Mouse (Mus musculus): ENCODE measurements around the gene Dennd1a. TPM values are rescaled to one million over a fixed set of nuclear protein-coding genes. Genes with fewer than 3 reads are reported as not detected.

The Dennd1a gene
- total and polyA plus RNA-seq, 2 experiments from 2014 or later: 16.7 to 52.1 TPM

DNA sequence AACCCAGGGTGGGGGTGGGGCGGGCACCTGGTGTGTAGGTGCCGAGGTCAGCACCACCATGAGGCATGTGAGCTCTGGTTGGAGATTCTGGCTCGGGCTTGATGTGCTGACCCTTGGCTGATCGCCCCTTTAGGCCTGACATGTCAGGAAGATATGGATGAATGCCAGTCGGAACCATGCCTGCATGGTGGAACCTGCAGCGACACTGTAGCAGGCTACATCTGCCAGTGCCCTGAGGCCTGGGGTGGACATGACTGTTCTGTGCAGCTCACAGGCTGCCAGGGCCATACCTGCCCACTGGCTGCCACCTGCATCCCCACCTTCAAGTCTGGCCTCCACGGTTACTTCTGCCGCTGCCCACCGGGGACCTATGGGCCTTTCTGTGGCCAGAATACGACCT, 497.2 kb downstream of the Dennd1a start:
- WGBS: 89% methylated on average over 10 of the region's 10 CpGs
- DNase-seq (no peak), ATAC-seq (no peak)
- no peak overlapping the region for H3K4me2 ChIP-seq (ENCODE audit: low read depth)
- H3K4me1 ChIP-seq (ENCODE audit: insufficient read depth): 0 out of 2 replicates have a peak, but pooled peaks cover 4% of the 10 kb centered on the region
- no peaks in the 10 kb centered on the region for H3K36me3 ChIP-seq (ENCODE audit: insufficient read depth)
- H3K27ac ChIP-seq (ENCODE audit: low read depth, low read length): no peak overlapping the region
- no peaks in the 10 kb centered on the region for H3K9me3 ChIP-seq (ENCODE audit: low read length)
- no peak overlapping the region for H3K9ac ChIP-seq
- H3K4me3 ChIP-seq (ENCODE audit: low read depth, low read length): no peak overlapping the region
- no peak for TF ChIP-seq CTCF (IDR thresholded peaks at IDR 0.05; ENCODE audit: low read depth)
- no peaks in the 10 kb centered on the region for H3K27me3 ChIP-seq (ENCODE audit: insufficient read depth, low read length)

- no peak for DNase-seq
- Histone ChIP-seq H3K27ac (ENCODE audit: low read depth, low read length) (no peak overlapping the region), H3K9me3 (ENCODE audit: low read length) (no peaks in the 10 kb centered on the region), H3K4me3 (ENCODE audit: low read depth, low read length) (no peak overlapping the region), H3K4me1 (ENCODE audit: insufficient read depth) (0 out of 2 replicates have a peak, but pooled peaks cover 4% of the 10 kb centered on the region), H3K4me2 (ENCODE audit: low read depth) (no peak overlapping the region), H3K9ac (no peak overlapping the region), H3K36me3 (ENCODE audit: insufficient read depth) (no peaks in the 10 kb centered on the region), H3K27me3 (ENCODE audit: insufficient read depth, low read length) (no peaks in the 10 kb centered on the region)
- WGBS: 79% methylated on average over 5 of the region's 5 CpGs
- no peak for ATAC-seq
- TF ChIP-seq CTCF (IDR thresholded peaks at IDR 0.05; ENCODE audit: low read depth): no peak
These were observed 498.2 kb downstream of the Dennd1a start for GRCm38 (mm10) chr2:37789029-37789428.

DNA sequence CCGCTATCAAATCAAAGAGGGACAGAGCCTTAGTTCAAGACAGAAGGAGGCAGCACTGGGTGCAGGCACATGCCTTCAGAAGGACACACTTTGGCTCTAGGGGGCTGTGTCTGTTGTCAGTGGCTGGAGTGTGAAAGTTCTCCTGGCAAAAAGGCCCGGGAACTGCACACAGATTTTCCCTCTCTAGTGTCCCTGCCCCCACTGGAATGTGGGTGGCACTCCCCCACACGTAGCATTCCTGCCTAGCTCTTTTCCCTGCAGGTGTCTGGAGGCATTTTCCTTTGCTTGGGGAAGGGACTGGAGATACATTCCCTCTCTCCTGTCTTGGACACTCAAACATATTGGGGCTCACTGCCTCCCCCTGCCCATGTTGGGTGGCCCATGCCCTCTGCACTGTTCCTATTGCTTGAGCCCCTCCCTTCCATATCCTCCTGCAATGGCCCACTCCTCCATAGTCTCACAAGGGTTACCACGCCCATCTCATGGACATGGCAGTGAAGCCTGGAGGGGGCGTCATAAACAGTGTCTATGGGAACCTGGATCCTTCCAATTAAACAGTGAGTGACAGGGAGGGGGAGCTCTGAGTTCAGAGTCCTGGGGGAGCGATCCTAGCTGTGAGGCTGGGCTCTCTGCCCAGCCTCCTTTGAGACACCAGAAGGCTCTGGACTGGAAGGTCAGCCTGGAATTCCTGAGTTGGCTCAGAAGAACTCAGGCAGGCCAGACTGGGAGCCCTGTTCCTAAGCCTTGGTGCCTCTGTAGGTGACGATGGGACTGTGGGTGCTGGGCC, 498.8 kb downstream of the Dennd1a start:
- Histone ChIP-seq H3K27ac (ENCODE audit: low read depth, low read length) (no peak overlapping the region), H3K4me3 (ENCODE audit: low read depth, low read length) (no peak overlapping the region), H3K4me1 (ENCODE audit: insufficient read depth) (0 out of 2 replicates have a peak, but pooled peaks cover 4% of the 10 kb centered on the region), H3K36me3 (ENCODE audit: insufficient read depth) (no peaks in the 10 kb centered on the region), H3K9ac (no peak overlapping the region), H3K4me2 (ENCODE audit: low read depth) (no peak overlapping the region), H3K9me3 (ENCODE audit: low read length) (no peaks in the 10 kb centered on the region), H3K27me3 (ENCODE audit: insufficient read depth, low read length) (no peaks in the 10 kb centered on the region)
- no peak for DNase-seq
- WGBS: 50% methylated on average over 7 of the region's 7 CpGs
- ATAC-seq: peak; percentile 62
- TF ChIP-seq CTCF (IDR thresholded peaks at IDR 0.05; ENCODE audit: low read depth): peak; percentile 8

- H3K9ac ChIP-seq: peak overlapping the region; percentile 28; the same call in 1 of the 2 replicates
- 47% methylated on average over 52 of the region's 52 CpGs for WGBS
- ATAC-seq (peak; percentile 40; the same call in 1 of the 2 replicates), DNase-seq (no peak)
- no peaks in the 10 kb centered on the region for H3K27me3 ChIP-seq (ENCODE audit: insufficient read depth, low read length)
- H3K4me3 ChIP-seq (ENCODE audit: low read depth, low read length): peak overlapping the region; percentile 26
- H3K4me2 ChIP-seq (ENCODE audit: low read depth): peak overlapping the region; percentile 36
- peak; percentile 3; the same call in 1 of the 2 replicates for TF ChIP-seq CTCF (IDR thresholded peaks at IDR 0.05; ENCODE audit: low read depth)
- H3K4me1 ChIP-seq (ENCODE audit: insufficient read depth): 0 out of 2 replicates have a peak, but pooled peaks cover 4% of the 10 kb centered on the region
- H3K27ac ChIP-seq (ENCODE audit: low read depth, low read length): no peak overlapping the region
- no peaks in the 10 kb centered on the region for H3K9me3 ChIP-seq (ENCODE audit: low read length)
- H3K36me3 ChIP-seq (ENCODE audit: insufficient read depth): no peaks in the 10 kb centered on the region
These were observed 500.7 kb downstream of the Dennd1a start for GRCm38 (mm10) chr2:37786461-37786860.

GRCm38 (mm10) chr2:37784473-37784872, 502.7 kb downstream of the Dennd1a start:
- H3K9ac ChIP-seq: no peak overlapping the region
- DNase-seq (no peak), ATAC-seq (no peak)
- 75% methylated on average over 5 of the region's 5 CpGs for WGBS
- H3K27ac ChIP-seq (ENCODE audit: low read depth, low read length): no peak overlapping the region
- no peaks in the 10 kb centered on the region for H3K36me3 ChIP-seq (ENCODE audit: insufficient read depth)
- H3K9me3 ChIP-seq (ENCODE audit: low read length): no peaks in the 10 kb centered on the region
- H3K4me2 ChIP-seq (ENCODE audit: low read depth): no peak overlapping the region
- no peaks in the 10 kb centered on the region for H3K27me3 ChIP-seq (ENCODE audit: insufficient read depth, low read length)
- H3K4me3 ChIP-seq (ENCODE audit: low read depth, low read length): no peak overlapping the region
- H3K4me1 ChIP-seq (ENCODE audit: insufficient read depth): peaks cover 13% of the 10 kb centered on the region
- TF ChIP-seq CTCF (IDR thresholded peaks at IDR 0.05; ENCODE audit: low read depth): no peak

- no peak overlapping the region for H3K4me2 ChIP-seq (ENCODE audit: low read depth)
- peaks cover 9% of the 10 kb centered on the region for H3K4me1 ChIP-seq (ENCODE audit: insufficient read depth)
- H3K27ac ChIP-seq (ENCODE audit: low read depth, low read length): no peak overlapping the region
- no peak for ATAC-seq
- 24% methylated on average over 7 of the region's 7 CpGs for WGBS
- TF ChIP-seq CTCF (IDR thresholded peaks at IDR 0.05; ENCODE audit: low read depth): no peak
- no peak for DNase-seq
- no peaks in the 10 kb centered on the region for H3K36me3 ChIP-seq (ENCODE audit: insufficient read depth)
- no peak overlapping the region for H3K9ac ChIP-seq
- H3K4me3 ChIP-seq (ENCODE audit: low read depth, low read length): no peak overlapping the region
- no peaks in the 10 kb centered on the region for H3K9me3 ChIP-seq (ENCODE audit: low read length)
- H3K27me3 ChIP-seq (ENCODE audit: insufficient read depth, low read length): no peaks in the 10 kb centered on the region
These were observed 505.2 kb downstream of the Dennd1a start for GRCm38 (mm10) chr2:37782002-37782401.

DNA sequence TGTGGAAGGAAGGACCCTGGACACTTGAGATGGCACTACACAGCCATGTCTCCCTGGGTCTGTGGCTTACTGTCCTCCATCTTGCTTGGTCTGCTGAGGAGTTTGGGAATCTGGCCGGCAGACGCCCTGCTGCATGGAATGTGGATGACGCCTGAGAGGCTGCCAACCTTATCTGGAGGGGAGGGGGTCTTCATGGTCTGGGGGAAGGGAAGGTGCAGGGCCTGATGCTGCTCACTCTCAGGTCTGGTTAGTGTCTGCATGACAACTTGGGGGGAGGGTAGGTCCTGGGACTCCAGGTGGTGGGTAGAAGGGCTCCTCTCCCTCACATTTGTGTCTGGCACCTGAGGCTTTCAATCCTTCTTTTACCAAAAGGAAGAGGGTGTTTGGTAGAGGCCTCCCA, 505.8 kb downstream of the Dennd1a start:
- ATAC-seq: no peak
- DNase-seq: no peak
- no peak overlapping the region for H3K4me3 ChIP-seq (ENCODE audit: low read depth, low read length)
- H3K27ac ChIP-seq (ENCODE audit: low read depth, low read length): no peak overlapping the region
- WGBS: 37% methylated on average over 3 of the region's 3 CpGs
- peaks cover 9% of the 10 kb centered on the region for H3K4me1 ChIP-seq (ENCODE audit: insufficient read depth)
- H3K4me2 ChIP-seq (ENCODE audit: low read depth): no peak overlapping the region
- H3K27me3 ChIP-seq (ENCODE audit: insufficient read depth, low read length): no peaks in the 10 kb centered on the region
- H3K9ac ChIP-seq: no peak overlapping the region
- no peaks in the 10 kb centered on the region for H3K36me3 ChIP-seq (ENCODE audit: insufficient read depth)
- TF ChIP-seq CTCF (IDR thresholded peaks at IDR 0.05; ENCODE audit: low read depth): no peak
- no peaks in the 10 kb centered on the region for H3K9me3 ChIP-seq (ENCODE audit: low read length)

Data from forebrain, postnatal 0 days (tissue).